9 mouse cellular contexts compared by ENCODE assay signal in genomic region chr7:28267129-28268041, GRCm38 (mm10). TPM values are rescaled to one million over a fixed set of nuclear protein-coding genes. Genes with fewer than 3 reads are reported as not detected.
DNase-seq lines count a peak whose midpoint lies in the region; ATAC-seq and TF ChIP-seq lines count a peak whose summit lies in the region.
"Had no signal": no experiment of that assay in that cellular context is flagged by ENCODE, and none has a peak within 500 bp of the region (broad histone marks: within the 10 kb centered on the region; RNA-seq: fewer than 3 reads in every experiment).

Eid2 (plus strand) TSS chr7:28267881.

- 7% methylated on average over 53 of the region's 57 CpGs for WGBS in hindbrain, embryonic 13.5 days
- 8% methylated on average over 48 of the region's 57 CpGs for WGBS in lung, postnatal 0 days

- peaks cover 18% of the 10 kb centered on the region for H3K4me1 ChIP-seq in hindbrain, embryonic 13.5 days (replicated peaks)
- H3K4me1 ChIP-seq in lung, postnatal 0 days (ENCODE audit: insufficient read depth, low read depth, low read length) = no peaks in the 10 kb centered on the region

- H3K36me3 ChIP-seq in hindbrain, embryonic 13.5 days = peaks cover 24% of the 10 kb centered on the region
- no peaks in the 10 kb centered on the region for H3K36me3 ChIP-seq in lung, postnatal 0 days (ENCODE audit: insufficient read depth, low read length)

- ATAC-seq in hindbrain, embryonic 13.5 days (ENCODE audit: low FRiP score) = peak; percentile 93
- ATAC-seq in lung, postnatal 0 days = peak; percentile 92

- TF ChIP-seq CTCF in lung, postnatal 0 days (IDR thresholded peaks at IDR 0.05) = 0 out of 2 replicates have a peak, but pooled peaks have one; percentile 8

- H3K9me3 ChIP-seq in hindbrain, embryonic 13.5 days = no peaks in the 10 kb centered on the region
- H3K9me3 ChIP-seq in lung, postnatal 0 days (ENCODE audit: low read length) = no peaks in the 10 kb centered on the region

- peak within 1 kb of the TSS; percentile 100 for H3K9ac ChIP-seq in hindbrain, embryonic 13.5 days
- H3K9ac ChIP-seq in lung, postnatal 0 days (replicated peaks; ENCODE audit: low read depth) = peak within 1 kb of the TSS; percentile 70

- DNase-seq in NIH3T3 (ENCODE audit: low read depth) = peak; percentile 94
- peak; percentile 97 to 98 for DNase-seq in cerebellum, postnatal 10 days
- peak; percentile 76 to 86 for DNase-seq in frontal cortex, postnatal 25 days (ENCODE audit: low spot score in 2 of 2)
- DNase-seq in layer of hippocampus, postnatal 14 days (ENCODE audit: low spot score in 2 of 2) = peak; percentile 89 to 93
- DNase-seq in lung, postnatal 0 days (ENCODE audit: low spot score) = peak; percentile 88
- DNase-seq in right cerebral cortex, adult 18-20 months = peak; percentile 93
- DNase-seq in urinary bladder, postnatal 25 days (ENCODE audit: low spot score) = peak; percentile 75

- 0 out of 2 replicates have a peak, but pooled peaks cover 9% of the 10 kb centered on the region for H3K27me3 ChIP-seq in hindbrain, embryonic 13.5 days
- H3K27me3 ChIP-seq in lung, postnatal 0 days (replicated peaks; ENCODE audit: insufficient read depth, low read length) = no peaks in the 10 kb centered on the region

- peak within 1 kb of the TSS; percentile 96 for H3K27ac ChIP-seq in hindbrain, embryonic 13.5 days
- peak within 1 kb of the TSS; percentile 85 for H3K27ac ChIP-seq in lung, postnatal 0 days (ENCODE audit: low read length)
- H3K27ac ChIP-seq: macrophage had no signal

- H3K4me3 ChIP-seq in hindbrain, embryonic 13.5 days = peak within 1 kb of the TSS; percentile 99
- H3K4me3 ChIP-seq in lung, postnatal 0 days (ENCODE audit: low read depth, low read length) = peak within 1 kb of the TSS; percentile 75

- TF ChIP-seq EP300 in lung, postnatal 0 days (IDR thresholded peaks at IDR 0.05) = no peak

- H3K4me2 ChIP-seq in hindbrain, embryonic 13.5 days = peak within 1 kb of the TSS; percentile 86
- peak within 1 kb of the TSS; percentile 83 for H3K4me2 ChIP-seq in lung, postnatal 0 days (replicated peaks; ENCODE audit: low read depth, low read length)

RNA-seq across cellular contexts. Expression of gene Eid2, which starts in this region (rescaled TPM):
- polyA plus RNA-seq in hindbrain, embryonic 13.5 days (2015; fragmentation: Nextera tagmentation; extraction: Ambion mirVana) = 4.3 and 4.6 TPM in 2 replicates
- total RNA-seq in layer of hippocampus, postnatal 14 days (2021) = 10 to 100 TPM; 65.7 to 66.1 TPM
- 3.0 and 4.3 TPM in 2 replicates for polyA plus RNA-seq in lung, postnatal 0 days (2015; fragmentation: Nextera tagmentation; extraction: Ambion mirVana)

Comparison
In these comparisons a context has a peak if more than half of its experiments do, and no peak if none do; other contexts are left out.
1. Peak in every context shown above with its lines: DNase-seq, ATAC-seq, H3K4me3 ChIP-seq and H3K27ac ChIP-seq.